Mouse (Mus musculus): Measurements from ENCODE around the gene Rwdd2b. TPM values are rescaled to one million over a fixed set of nuclear protein-coding genes. Genes with fewer than 3 reads are reported as not detected.

The Rwdd2b gene
- polyA plus RNA-seq, 1 experiment: 7.1 TPM

DNA sequence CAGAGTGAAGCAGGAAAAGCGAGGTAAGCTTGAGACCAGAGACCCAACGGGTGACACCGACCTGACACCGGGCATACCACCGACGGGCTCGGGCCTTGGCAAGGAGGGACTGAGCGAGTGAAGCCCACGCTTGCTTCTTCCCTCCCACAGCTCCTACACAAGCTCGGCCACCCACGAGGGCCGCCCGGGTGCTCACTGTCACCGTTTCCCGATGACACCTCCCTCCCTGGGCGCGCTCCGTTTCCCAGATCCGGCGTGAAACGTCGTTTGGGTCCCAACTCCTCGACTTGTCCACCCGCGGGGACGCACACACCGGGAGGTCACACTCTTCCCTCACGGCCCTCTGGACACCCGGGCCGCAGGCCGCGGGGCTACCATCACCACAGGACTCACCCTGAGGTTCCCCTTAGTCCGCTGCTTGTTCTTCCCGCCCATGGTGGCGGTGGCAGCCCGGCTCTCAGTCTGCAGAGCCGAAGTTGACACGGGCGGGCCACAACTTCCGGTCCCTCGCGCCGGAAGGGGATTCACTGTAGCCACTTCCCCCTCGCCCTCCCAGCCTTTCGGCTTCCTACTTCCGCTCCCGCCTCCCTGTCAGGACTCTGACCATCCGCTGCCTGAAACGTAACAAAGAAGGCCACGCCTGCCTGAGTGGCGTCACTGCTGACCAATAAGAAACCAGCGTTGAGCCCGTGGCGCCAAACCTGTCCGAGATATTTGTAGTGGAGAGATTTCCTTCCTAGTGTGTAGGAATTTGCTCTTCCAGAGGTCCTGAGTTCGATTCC is 8.1 kb downstream of the Rwdd2b start, which contains the start of gene Ltn1:
Ltn1 (minus strand) TSS at position 580 of the 782 bp plus-strand sequence.
- Histone ChIP-seq H3K4me3 (ENCODE audit: insufficient read depth, low read length) (peak within 1 kb of the TSS; percentile 87), H3K27ac (ENCODE audit: insufficient read depth, low read depth, low read length) (peak within 1 kb of the TSS; percentile 52), H3K4me1 (ENCODE audit: control insufficient read depth, insufficient read depth, low read length) (peaks cover 6% of the 10 kb centered on the region)
- TF ChIP-seq POLR2A (IDR thresholded peaks at IDR 0.05; ENCODE audit: borderline replicate concordance, low read depth, low read length) (no peak), CTCF (IDR thresholded peaks at IDR 0.05; ENCODE audit: low read depth, low read length) (no peak)

DNA sequence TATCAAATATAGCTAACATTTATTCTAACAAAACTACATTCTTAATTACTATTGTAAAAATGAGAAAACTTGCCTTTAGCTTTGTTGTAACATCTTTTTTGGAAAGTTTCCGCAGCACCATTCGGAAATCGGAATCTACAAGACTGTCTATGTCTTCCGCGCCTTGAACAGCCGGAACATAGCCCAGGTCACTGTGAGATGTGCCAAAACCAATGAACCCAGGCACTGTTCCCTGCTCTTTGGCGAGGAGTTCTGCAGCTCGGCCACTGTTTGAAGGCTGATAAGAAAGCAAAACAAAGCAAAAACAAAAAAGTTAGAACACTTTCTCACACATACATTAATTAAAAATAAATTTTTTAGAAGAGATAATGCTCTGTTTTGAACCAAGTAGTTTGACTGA is 12.9 kb downstream of the Rwdd2b start:
- H3K4me3 ChIP-seq (ENCODE audit: insufficient read depth, low read length): no peak overlapping the region
- peaks cover 3% of the 10 kb centered on the region; the same call in 1 of the 2 replicates for H3K4me1 ChIP-seq (ENCODE audit: control insufficient read depth, insufficient read depth, low read length)
- no peak overlapping the region for H3K27ac ChIP-seq (ENCODE audit: insufficient read depth, low read depth, low read length)
- TF ChIP-seq CTCF (IDR thresholded peaks at IDR 0.05; ENCODE audit: low read depth, low read length) (no peak), POLR2A (IDR thresholded peaks at IDR 0.05; ENCODE audit: borderline replicate concordance, low read depth, low read length) (no peak)

DNA sequence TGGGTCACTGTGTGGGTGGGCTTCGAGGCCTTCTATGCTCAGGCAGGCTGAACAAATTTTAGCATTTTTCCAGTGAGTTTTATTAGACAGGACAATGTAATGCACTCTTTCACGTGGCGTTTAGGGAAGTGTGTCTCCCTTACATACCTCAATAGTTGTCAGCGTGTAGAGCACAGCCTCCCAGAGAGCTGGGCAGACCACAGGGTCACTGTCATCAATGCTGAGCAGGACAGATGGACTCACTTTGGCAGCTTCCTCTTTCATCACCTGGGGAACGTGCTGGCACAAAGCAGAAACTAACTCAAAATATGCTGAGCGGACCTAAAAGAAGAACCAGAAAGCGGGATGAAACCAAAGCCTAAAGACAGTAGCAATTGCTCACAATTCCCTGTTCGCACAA is 19.7 kb downstream of the Rwdd2b start:
- Histone ChIP-seq H3K4me3 (ENCODE audit: insufficient read depth, low read length) (no peak overlapping the region), H3K4me1 (ENCODE audit: control insufficient read depth, insufficient read depth, low read length) (no peaks in the 10 kb centered on the region), H3K27ac (ENCODE audit: insufficient read depth, low read depth, low read length) (no peak overlapping the region)
- TF ChIP-seq POLR2A (IDR thresholded peaks at IDR 0.05; ENCODE audit: borderline replicate concordance, low read depth, low read length): no peak
- no peak for TF ChIP-seq CTCF (IDR thresholded peaks at IDR 0.05; ENCODE audit: low read depth, low read length)

DNA sequence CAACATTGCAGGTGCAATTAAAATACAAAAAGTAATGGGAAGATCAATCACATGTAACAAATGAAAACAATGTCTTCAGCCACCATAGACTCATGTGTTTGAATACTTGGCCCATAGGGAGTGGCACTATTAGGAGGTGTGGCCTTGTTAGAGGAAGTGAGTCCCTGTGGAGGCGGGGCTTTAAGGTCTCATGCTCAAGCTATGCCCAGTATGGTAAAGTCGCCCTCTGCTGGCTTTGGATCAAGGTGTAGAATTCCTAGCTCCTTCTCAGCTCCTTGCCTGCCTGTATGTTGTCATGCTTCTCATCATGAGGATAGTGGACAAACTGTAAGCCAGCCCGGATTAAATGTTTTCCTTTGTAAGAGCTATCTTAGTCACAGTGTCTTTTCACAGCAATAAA is 35.4 kb downstream of the Rwdd2b start:
- Histone ChIP-seq H3K4me3 (ENCODE audit: insufficient read depth, low read length) (no peak overlapping the region), H3K27ac (ENCODE audit: insufficient read depth, low read depth, low read length) (no peak overlapping the region), H3K4me1 (ENCODE audit: control insufficient read depth, insufficient read depth, low read length) (no peaks in the 10 kb centered on the region; the same call in 1 of the 2 replicates)
- no peak for TF ChIP-seq POLR2A (IDR thresholded peaks at IDR 0.05; ENCODE audit: borderline replicate concordance, low read depth, low read length)
- TF ChIP-seq CTCF (IDR thresholded peaks at IDR 0.05; ENCODE audit: low read depth, low read length): 0 out of 2 replicates have a peak, but pooled peaks have one; percentile 11

- Histone ChIP-seq H3K4me3 (ENCODE audit: insufficient read depth, low read length) (no peak overlapping the region), H3K27ac (ENCODE audit: insufficient read depth, low read depth, low read length) (no peak overlapping the region), H3K4me1 (ENCODE audit: control insufficient read depth, insufficient read depth, low read length) (peaks cover 7% of the 10 kb centered on the region)
- no peak for TF ChIP-seq POLR2A (IDR thresholded peaks at IDR 0.05; ENCODE audit: borderline replicate concordance, low read depth, low read length)
- TF ChIP-seq CTCF (IDR thresholded peaks at IDR 0.05; ENCODE audit: low read depth, low read length): peak; percentile 47; the same call in 1 of the 2 replicates
Observed at GRCm38 (mm10) chr16:87393813-87394548, 46.4 kb downstream of the Rwdd2b start.

DNA sequence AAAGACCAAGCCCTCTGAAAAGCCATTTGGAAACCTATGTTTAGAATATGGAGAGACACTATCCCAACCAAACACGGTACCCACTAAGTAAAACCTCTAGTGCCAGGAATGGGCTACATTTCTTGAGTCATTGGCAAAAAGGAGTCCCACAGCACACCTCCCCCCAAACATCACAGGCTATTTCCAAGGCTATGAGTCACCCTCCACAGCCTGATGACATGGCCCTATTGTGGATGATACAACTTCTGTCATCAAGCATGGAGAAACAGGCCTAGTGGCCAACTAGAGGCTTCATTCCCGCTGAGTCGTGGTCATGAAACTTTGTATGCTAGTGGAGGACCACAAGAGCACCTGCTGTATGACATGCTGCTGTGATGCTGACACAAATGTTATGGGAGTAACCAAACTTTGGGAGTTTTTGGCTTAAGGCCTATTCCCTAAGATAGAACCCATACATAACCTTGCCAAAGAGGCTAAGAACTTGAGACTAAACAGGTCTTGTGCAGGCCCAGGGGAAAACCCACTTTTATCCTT is 52.9 kb downstream of the Rwdd2b start:
- peak overlapping the region; percentile 11; the same call in 1 of the 2 replicates for H3K27ac ChIP-seq (ENCODE audit: insufficient read depth, low read depth, low read length)
- no peak for TF ChIP-seq POLR2A (IDR thresholded peaks at IDR 0.05; ENCODE audit: borderline replicate concordance, low read depth, low read length)
- TF ChIP-seq CTCF (IDR thresholded peaks at IDR 0.05; ENCODE audit: low read depth, low read length): no peak
- peaks cover 19% of the 10 kb centered on the region for H3K4me1 ChIP-seq (ENCODE audit: control insufficient read depth, insufficient read depth, low read length)
- H3K4me3 ChIP-seq (ENCODE audit: insufficient read depth, low read length): no peak overlapping the region

GRCm38 (mm10) chr16:87384366-87384765 is 56.0 kb downstream of the Rwdd2b start:
- Histone ChIP-seq H3K27ac (ENCODE audit: insufficient read depth, low read depth, low read length) (no peak overlapping the region), H3K4me1 (ENCODE audit: control insufficient read depth, insufficient read depth, low read length) (peaks cover 17% of the 10 kb centered on the region), H3K4me3 (ENCODE audit: insufficient read depth, low read length) (no peak overlapping the region)
- TF ChIP-seq POLR2A (IDR thresholded peaks at IDR 0.05; ENCODE audit: borderline replicate concordance, low read depth, low read length): no peak
- TF ChIP-seq CTCF (IDR thresholded peaks at IDR 0.05; ENCODE audit: low read depth, low read length): no peak

Other genes starting within 250 kb of the Rwdd2b start
- gene N6amt1, start 86.4 kb downstream of the Rwdd2b start, polyA plus RNA-seq (2012; ENCODE audit: insufficient read depth, insufficient read length, missing spikeins): 10.6 and 11.5 TPM in 2 replicates
- 12.0 and 14.1 TPM in 2 replicates for gene Ltn1, start 8.0 kb downstream of the Rwdd2b start, polyA plus RNA-seq (2012; ENCODE audit: insufficient read depth, insufficient read length, missing spikeins)
- gene Usp16, start 14.1 kb upstream of the Rwdd2b start, polyA plus RNA-seq (2012; ENCODE audit: insufficient read depth, insufficient read length, missing spikeins): 33.4 and 43.6 TPM in 2 replicates
- 97.1 and 112 TPM in 2 replicates for gene Cct8, start 55.3 kb upstream of the Rwdd2b start, polyA plus RNA-seq (2012; ENCODE audit: insufficient read depth, insufficient read length, missing spikeins)
- gene Map3k7cl, start 112.8 kb upstream of the Rwdd2b start, polyA plus RNA-seq (2012; ENCODE audit: insufficient read depth, insufficient read length, missing spikeins): not detected in 2 replicates

All from bone marrow macrophage, adult 2 months (primary cell).